Mouse (Mus musculus) stomach, postnatal 0 days (tissue): ENCODE data around the gene Bcas3. TPM values are rescaled to one million over a fixed set of nuclear protein-coding genes. Genes with fewer than 3 reads are reported as not detected.

Source experiments
- ATAC-seq: fragments of 200-750 bp; cut with Nextera tagmentation; 2 replicates; pipeline ENCODE4 v1.8.0; 2017; ENCODE audit not compliant: low FRiP score, low TSS enrichment
- DNase-seq: peaks from one replicate; pipeline ENCODE4 v3.0.0-alpha.2; 2016; ENCODE audit warnings: low spot score
- H3K27ac ChIP-seq: fragments of 300-500 bp; sonication (generic); replicated peaks from 2 replicates; pipeline ENCODE4 v1.5.1; 2014; ENCODE audit warnings: mild to moderate bottlenecking, control low read depth
- H3K27me3 ChIP-seq: fragments of 300-500 bp; sonication (generic); 2 replicates; pipeline ENCODE4 v1.6.1; 2014; ENCODE audit warnings: low read length; ENCODE audit not compliant: control insufficient read depth, insufficient read depth
- H3K36me3 ChIP-seq: fragments of 300-500 bp; sonication (generic); 2 replicates; pipeline ENCODE4 v1.6.1; 2014; ENCODE audit warnings: low read length, mixed read lengths; ENCODE audit not compliant: control insufficient read depth, insufficient read depth
- H3K4me1 ChIP-seq: fragments of 300-500 bp; sonication (generic); replicated peaks from 2 replicates; pipeline ENCODE4 v1.6.1; 2014; ENCODE audit warnings: antibody characterized with exemption; ENCODE audit not compliant: control insufficient read depth, insufficient read depth
- H3K4me2 ChIP-seq: fragments of 300-500 bp; sonication (generic); replicated peaks from 2 replicates; pipeline ENCODE4 v1.6.1; 2014; ENCODE audit warnings: low read depth, mild to moderate bottlenecking, control low read depth, moderate library complexity
- H3K4me3 ChIP-seq: fragments of 300-500 bp; sonication (generic); 2 replicates; pipeline ENCODE4 v1.5.1; 2014; ENCODE audit warnings: low read depth, low read length, control low read depth
- H3K9ac ChIP-seq: fragments of 300-500 bp; sonication (generic); 2 replicates; pipeline ENCODE4 v1.6.1; 2014; ENCODE audit warnings: mild to moderate bottlenecking, low read length, control low read depth, mixed read lengths
- H3K9me3 ChIP-seq: fragments of 300-500 bp; sonication (generic); 2 replicates; pipeline ENCODE4 v1.6.1; 2016; ENCODE audit warnings: low read length; ENCODE audit not compliant: control insufficient read depth
- CTCF ChIP-seq: IDR thresholded peaks from 2 replicates; pipeline ENCODE4 v1.5.1; 2016; ENCODE audit warnings: antibody characterized with exemption, low read depth, mild to moderate bottlenecking, moderate library complexity
- EP300 ChIP-seq: optimal IDR thresholded peaks from 2 replicates; pipeline ENCODE3; 2016; ENCODE audit warnings: antibody characterized with exemption
- WGBS: fragments of 180-500 bp; shearing (Covaris S2); extraction: QIAGEN DNeasy Blood & Tissue Kit; methylation state at CpG from one replicate; pipeline ENCODE4 v1.1.7; 2014; 5-methylcytosine and 5-hydroxymethylcytosine counted together
- polyA plus RNA-seq: library from polyadenylated mRNA; unstranded; fragments of >200 nt; fragmentation: Nextera tagmentation; extraction: Ambion mirVana; gene quantifications from 2 replicates; pipeline ENCODE4 v1.2.1, GENCODE M21; 2015

Gene Bcas3
- polyA plus RNA-seq, 1 experiment from 2014 or later: 16.5 TPM

DNA sequence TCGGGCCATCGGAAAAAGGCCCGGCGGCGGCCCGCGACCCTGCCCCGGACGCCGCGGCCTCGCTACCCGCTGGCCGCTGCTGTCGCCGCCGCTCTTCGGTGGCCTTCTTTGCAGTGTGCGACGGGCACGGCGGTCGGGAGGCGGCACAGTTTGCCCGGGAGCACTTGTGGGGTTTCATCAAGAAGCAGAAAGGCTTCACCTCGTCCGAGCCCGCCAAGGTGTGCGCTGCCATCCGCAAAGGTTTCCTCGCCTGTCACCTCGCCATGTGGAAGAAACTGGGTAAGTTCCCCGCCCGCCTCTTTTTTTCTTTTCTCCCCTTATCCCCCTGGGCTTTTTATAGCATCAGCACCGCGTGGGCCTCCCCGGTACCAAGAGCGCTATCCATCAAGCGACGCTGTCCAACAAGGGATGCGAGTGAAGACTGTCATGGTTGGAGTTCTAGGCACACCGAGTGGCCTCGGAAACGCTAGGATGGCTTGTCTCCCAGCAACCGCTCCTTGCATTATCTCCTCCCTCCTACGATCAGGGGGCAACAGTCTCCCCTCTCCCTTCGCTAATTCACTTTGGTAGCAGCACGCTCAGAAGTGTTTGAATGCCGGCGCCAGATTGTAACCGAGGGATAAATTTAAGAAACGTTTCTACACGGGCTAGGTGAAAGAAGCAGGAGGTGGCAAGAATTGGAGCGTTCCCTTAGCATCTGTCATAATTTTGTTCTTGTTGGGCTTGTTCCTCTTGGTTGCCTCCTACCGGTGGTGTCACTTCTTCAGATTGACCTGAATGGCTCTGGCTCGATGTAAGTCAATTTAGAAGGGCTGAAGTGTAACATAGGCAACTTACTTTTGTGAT, 41.1 kb upstream of the Bcas3 start:
- ATAC-seq (peak; percentile 10; the same call in 1 of the 2 replicates), DNase-seq (peak; percentile 48)
- H3K9ac ChIP-seq: peak overlapping the region; percentile 92
- peak overlapping the region; percentile 96 for H3K27ac ChIP-seq
- 0 out of 2 replicates have a peak, but pooled peaks cover 2% of the 10 kb centered on the region for H3K4me1 ChIP-seq
- TF ChIP-seq CTCF (peak; percentile 72), EP300 (no peak)
- H3K4me2 ChIP-seq: peak overlapping the region; percentile 87
- peak overlapping the region; percentile 93 for H3K4me3 ChIP-seq
- under 1% methylated on average over 50 of the region's 56 CpGs for WGBS
- no peaks in the 10 kb centered on the region for H3K9me3 ChIP-seq
- H3K36me3 ChIP-seq: no peaks in the 10 kb centered on the region
- H3K27me3 ChIP-seq: no peaks in the 10 kb centered on the region

DNA sequence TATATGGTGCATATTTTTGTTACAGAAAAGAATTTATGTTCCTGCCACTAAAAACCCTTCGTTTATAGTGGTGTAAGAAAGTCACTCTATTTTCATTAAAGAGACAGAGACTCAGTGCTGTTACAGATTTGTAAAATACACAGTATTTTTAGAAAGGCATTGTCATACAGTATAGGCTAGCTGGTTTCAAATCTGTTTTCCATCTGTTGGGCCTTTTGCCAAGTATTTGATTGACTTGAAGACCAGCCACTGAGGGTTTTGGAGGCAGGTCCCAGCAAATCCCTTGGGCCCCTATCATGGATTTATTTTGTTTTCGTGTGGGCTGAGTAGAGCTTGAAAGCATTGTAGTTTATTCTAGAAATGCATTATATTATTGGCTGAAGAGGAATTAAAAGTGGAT, 40.1 kb upstream of the Bcas3 start:
- 0 out of 2 replicates have a peak, but pooled peaks cover 2% of the 10 kb centered on the region for H3K4me1 ChIP-seq
- H3K27ac ChIP-seq: no peak overlapping the region
- no peak for ATAC-seq
- TF ChIP-seq CTCF (no peak), EP300 (no peak)
- no peaks in the 10 kb centered on the region for H3K9me3 ChIP-seq
- no peaks in the 10 kb centered on the region for H3K27me3 ChIP-seq
- H3K4me2 ChIP-seq: peak overlapping the region; percentile 87
- DNase-seq: peak; percentile 39
- peak overlapping the region; percentile 93 for H3K4me3 ChIP-seq
- no peaks in the 10 kb centered on the region for H3K36me3 ChIP-seq
- 6% methylated on average over 2 of the region's 2 CpGs for WGBS
- no peak overlapping the region for H3K9ac ChIP-seq

DNA sequence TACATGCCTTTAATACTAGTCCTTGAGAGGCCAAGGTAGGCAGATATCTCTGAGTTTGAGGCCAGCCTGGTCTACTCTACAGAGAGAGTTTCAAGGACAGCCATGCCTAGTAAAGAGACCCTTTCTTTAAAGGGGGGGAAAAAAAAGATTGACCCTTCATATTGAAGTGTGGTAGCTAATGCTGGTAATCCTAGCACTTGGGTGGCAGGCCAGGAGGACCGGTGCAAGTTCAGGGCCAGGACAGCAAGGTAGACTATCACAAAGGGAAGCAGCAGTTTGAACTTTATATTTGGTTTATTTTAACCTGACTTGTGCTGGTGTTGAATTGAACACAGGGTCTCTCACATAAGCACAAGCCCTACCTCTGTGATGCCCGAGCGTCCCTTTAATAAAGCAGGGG, 39.6 kb upstream of the Bcas3 start:
- no peak for ATAC-seq
- H3K9ac ChIP-seq: peak overlapping the region; percentile 23; the same call in 1 of the 2 replicates

DNA sequence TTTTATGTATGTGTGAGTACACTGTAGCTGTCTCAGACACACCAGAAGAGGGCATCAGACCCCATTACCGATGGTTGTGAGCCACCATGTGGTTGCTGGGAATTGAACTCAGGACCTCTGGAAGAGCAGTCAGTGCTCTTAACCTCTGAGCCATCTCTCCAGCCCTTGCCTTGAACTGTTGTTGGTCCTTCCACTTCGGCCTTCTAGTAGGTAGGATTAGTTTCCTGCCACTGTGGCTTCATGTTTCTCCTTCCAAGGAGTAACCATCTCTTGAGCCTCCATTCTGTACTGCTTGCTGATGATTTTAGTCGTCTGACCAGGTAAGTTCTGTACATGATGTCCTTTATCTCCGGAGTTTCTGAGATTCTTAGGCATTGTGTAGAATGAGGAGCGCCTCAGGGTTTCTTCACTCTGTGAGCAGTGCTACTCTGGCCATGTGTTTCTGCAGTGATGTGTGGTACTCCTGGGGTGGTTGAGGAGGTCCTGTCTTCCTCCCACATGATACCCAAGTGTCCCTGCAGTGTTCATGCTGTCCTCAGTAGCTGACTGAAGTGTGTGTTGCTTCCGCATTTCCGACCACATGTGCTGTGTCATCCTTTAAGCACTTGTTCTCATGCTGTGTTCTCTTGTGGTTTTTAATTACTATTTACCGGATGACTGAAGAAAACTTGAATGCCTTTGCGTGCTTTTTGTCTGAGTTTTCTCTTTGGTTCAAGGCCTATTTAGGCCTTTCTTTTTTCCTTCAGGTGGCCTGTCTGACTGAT, 29.2 kb upstream of the Bcas3 start:
- DNase-seq: no peak
- Histone ChIP-seq H3K4me2 (no peak overlapping the region), H3K27ac (no peak overlapping the region), H3K4me3 (no peak overlapping the region), H3K9ac (no peak overlapping the region), H3K4me1 (no peaks in the 10 kb centered on the region), H3K36me3 (no peaks in the 10 kb centered on the region), H3K9me3 (no peaks in the 10 kb centered on the region), H3K27me3 (no peaks in the 10 kb centered on the region)
- TF ChIP-seq EP300 (no peak), CTCF (0 out of 2 replicates have a peak, but pooled peaks have one; percentile 2)
- ATAC-seq: no peak
- 84% methylated on average over 9 of the region's 9 CpGs for WGBS

More for the DNA sequence above, 39.6 kb upstream of the Bcas3 start:
- WGBS: 78% methylated on average over 3 of the region's 3 CpGs
- H3K27me3 ChIP-seq: no peaks in the 10 kb centered on the region
- 0 out of 2 replicates have a peak, but pooled peaks cover 2% of the 10 kb centered on the region for H3K4me1 ChIP-seq
- no peak for DNase-seq
- TF ChIP-seq EP300: no peak
- TF ChIP-seq CTCF: no peak
- peak overlapping the region; percentile 93; the same call in 1 of the 2 replicates for H3K4me3 ChIP-seq
- no peaks in the 10 kb centered on the region for H3K9me3 ChIP-seq
- H3K4me2 ChIP-seq: peak overlapping the region; percentile 87
- H3K36me3 ChIP-seq: no peaks in the 10 kb centered on the region
- 0 out of 2 replicates have a peak overlapping the region, but pooled peaks have one; percentile 8 for H3K27ac ChIP-seq

DNA sequence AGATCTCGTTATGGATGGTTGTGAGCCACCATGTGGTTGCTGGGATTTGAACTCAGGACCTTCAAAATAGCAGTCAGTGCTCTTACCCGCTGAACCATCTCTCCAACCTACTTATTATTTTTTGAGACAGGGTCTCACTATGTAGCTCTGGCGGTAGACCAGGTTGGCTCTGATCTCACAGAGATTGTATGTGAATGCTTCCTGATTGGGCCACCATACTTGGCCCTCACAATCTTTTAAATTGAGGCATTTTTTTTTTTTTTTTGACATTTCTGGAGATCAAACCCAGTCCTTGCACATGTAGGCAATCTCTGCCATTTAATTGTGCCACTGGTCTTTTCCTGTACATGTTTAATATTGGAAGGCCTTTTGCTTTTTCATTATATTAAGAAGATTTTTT, 24.2 kb upstream of the Bcas3 start:
- Histone ChIP-seq H3K9ac (no peak overlapping the region), H3K9me3 (no peaks in the 10 kb centered on the region), H3K4me1 (no peaks in the 10 kb centered on the region), H3K4me3 (no peak overlapping the region), H3K27me3 (no peaks in the 10 kb centered on the region), H3K27ac (no peak overlapping the region), H3K36me3 (0 out of 2 replicates have a peak, but pooled peaks cover 3% of the 10 kb centered on the region), H3K4me2 (no peak overlapping the region)
- WGBS: 91% methylated on average over 3 of the region's 3 CpGs
- DNase-seq (no peak), ATAC-seq (no peak)
- TF ChIP-seq EP300 (no peak), CTCF (no peak)
